Mouse (Mus musculus): ENCODE results near the gene Camk1d. TPM values are rescaled to one million over a fixed set of nuclear protein-coding genes. Genes with fewer than 3 reads are reported as not detected.

The Camk1d gene
- polyA plus RNA-seq, 1 experiment from 2014 or later = 10.4 TPM

DNA sequence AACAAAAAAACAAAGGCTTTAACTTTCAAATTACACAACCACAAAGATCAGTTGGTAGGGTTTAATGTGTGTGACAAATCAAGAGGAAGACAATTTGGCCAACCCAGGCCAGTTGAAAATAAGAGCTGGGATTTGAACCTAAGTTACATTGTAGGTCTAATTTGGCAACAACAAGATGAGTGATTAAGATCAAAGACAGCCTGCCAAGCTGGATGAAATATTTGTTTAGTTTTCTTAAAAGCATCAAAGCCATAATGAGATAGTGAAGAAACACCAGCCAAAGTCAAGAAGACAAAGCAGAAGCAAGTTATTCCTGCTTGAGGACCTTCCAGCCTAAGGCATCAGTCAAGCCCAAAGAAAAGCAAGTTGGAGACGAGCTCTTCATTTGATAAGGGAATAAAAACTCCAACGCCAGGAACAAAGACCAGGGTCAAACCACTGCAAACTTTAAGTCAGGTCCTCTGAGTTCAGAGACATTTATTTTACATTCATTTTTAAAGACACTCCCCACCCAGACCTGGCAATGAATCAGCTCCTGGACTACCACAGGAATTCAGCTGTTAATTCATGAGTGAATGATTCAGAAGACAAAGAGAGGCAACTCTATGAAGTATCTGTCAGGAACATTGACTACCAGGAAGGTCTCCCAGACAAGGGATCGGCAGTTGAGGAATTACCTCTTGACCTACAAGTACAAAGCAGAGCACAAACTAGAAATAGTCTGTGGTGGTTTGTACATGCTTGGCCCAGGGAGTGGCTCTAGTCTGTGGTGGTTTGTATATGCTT, 19.2 kb upstream of the Camk1d start:
- H3K27ac ChIP-seq (replicated peaks) = no peak overlapping the region
- no peak overlapping the region for H3K4me2 ChIP-seq (replicated peaks)
- no peak overlapping the region for H3K4me3 ChIP-seq (replicated peaks)
- H3K9ac ChIP-seq = no peak overlapping the region
- H3K9me3 ChIP-seq (replicated peaks) = no peaks in the 10 kb centered on the region
- H3K27me3 ChIP-seq = no peaks in the 10 kb centered on the region
- H3K36me3 ChIP-seq = no peaks in the 10 kb centered on the region
- peaks cover 16% of the 10 kb centered on the region for H3K4me1 ChIP-seq
- WGBS = 65% methylated on average over 3 of the region's 3 CpGs
- no peak for ATAC-seq (ENCODE audit: insufficient number of reproducible peaks, low FRiP score, low TSS enrichment, low read depth)

DNA sequence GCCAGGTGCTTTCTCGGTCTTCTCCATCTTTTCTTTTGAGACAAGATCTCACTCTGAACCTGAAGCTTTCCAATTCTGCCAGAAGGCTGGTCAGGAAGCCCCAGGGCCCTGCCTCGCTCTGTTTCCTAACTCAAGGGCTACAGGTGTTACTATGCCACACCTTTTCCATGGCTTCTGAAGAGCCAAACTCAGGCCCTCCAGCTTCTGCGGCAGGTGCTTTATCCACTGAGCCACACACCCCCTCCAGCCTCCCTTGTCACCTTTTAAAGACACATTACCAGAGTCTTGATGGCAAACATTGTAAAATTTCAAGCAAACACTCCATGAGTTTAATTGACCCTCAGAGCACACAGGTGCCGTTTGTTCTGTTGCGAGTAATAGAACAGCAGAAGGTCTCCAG, 17.7 kb upstream of the Camk1d start:
- Histone ChIP-seq H3K9ac (no peak overlapping the region), H3K36me3 (no peaks in the 10 kb centered on the region), H3K4me2 (replicated peaks) (no peak overlapping the region), H3K4me3 (replicated peaks) (no peak overlapping the region), H3K4me1 (peaks cover 22% of the 10 kb centered on the region), H3K9me3 (replicated peaks) (no peaks in the 10 kb centered on the region), H3K27ac (replicated peaks) (no peak overlapping the region), H3K27me3 (no peaks in the 10 kb centered on the region)
- 85% methylated on average over 5 of the region's 5 CpGs for WGBS
- ATAC-seq (ENCODE audit: insufficient number of reproducible peaks, low FRiP score, low TSS enrichment, low read depth) = no peak

DNA sequence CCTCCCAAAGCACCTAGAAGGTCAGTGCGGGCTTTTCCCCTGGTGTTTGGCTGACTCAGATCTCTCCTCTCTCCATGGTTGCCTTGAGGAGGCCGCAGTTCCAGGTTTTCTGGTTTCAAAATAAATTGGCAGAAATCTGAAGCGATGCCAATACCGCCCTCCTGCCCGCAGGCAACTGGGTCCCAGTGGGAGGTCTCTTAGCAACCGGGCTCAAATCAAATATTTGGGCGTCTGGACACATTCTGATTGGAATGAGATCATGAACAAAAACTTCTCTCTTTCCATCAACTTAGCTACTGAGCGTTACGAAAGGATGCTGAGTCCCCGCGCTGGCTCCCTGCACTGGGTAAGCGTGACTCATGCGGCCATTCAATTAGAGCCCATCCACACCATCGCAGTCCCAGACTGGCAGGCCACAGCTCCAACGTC, 16.1 kb upstream of the Camk1d start:
- Histone ChIP-seq H3K27me3 (no peaks in the 10 kb centered on the region), H3K4me3 (replicated peaks) (no peak overlapping the region), H3K4me1 (peaks cover 24% of the 10 kb centered on the region), H3K9ac (no peak overlapping the region), H3K4me2 (replicated peaks) (no peak overlapping the region), H3K9me3 (replicated peaks) (no peaks in the 10 kb centered on the region), H3K36me3 (no peaks in the 10 kb centered on the region), H3K27ac (replicated peaks) (0 out of 2 replicates have a peak overlapping the region, but pooled peaks have one; percentile 18)
- WGBS = 35% methylated on average over 15 of the region's 15 CpGs
- no peak for ATAC-seq (ENCODE audit: insufficient number of reproducible peaks, low FRiP score, low TSS enrichment, low read depth)

DNA sequence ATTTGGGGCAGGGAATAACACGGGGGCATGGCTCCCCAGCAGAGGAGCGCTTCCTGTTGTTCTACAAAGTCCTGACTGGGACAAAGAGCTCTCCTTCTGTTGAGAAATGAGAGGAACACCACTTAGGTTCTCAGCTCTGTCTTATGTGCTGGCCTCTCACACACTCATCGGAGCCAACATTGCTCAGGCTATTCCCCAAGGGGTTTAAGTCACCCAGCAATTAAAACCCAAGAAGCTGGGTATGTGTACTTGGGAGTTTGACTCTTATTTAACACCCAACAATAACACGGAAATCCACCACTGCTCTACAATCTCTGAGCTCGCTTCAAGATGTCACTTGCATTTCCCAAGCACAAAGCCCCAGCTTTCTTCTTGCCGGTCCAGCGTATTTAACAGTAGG, 15.6 kb upstream of the Camk1d start:
- no peak for ATAC-seq (ENCODE audit: insufficient number of reproducible peaks, low FRiP score, low TSS enrichment, low read depth)
- Histone ChIP-seq H3K36me3 (no peaks in the 10 kb centered on the region), H3K9ac (no peak overlapping the region), H3K4me1 (peaks cover 28% of the 10 kb centered on the region), H3K4me3 (replicated peaks) (no peak overlapping the region), H3K27ac (replicated peaks) (0 out of 2 replicates have a peak overlapping the region, but pooled peaks have one; percentile 18), H3K4me2 (replicated peaks) (no peak overlapping the region), H3K9me3 (replicated peaks) (no peaks in the 10 kb centered on the region), H3K27me3 (no peaks in the 10 kb centered on the region)
- 56% methylated on average over 7 of the region's 7 CpGs for WGBS

DNA sequence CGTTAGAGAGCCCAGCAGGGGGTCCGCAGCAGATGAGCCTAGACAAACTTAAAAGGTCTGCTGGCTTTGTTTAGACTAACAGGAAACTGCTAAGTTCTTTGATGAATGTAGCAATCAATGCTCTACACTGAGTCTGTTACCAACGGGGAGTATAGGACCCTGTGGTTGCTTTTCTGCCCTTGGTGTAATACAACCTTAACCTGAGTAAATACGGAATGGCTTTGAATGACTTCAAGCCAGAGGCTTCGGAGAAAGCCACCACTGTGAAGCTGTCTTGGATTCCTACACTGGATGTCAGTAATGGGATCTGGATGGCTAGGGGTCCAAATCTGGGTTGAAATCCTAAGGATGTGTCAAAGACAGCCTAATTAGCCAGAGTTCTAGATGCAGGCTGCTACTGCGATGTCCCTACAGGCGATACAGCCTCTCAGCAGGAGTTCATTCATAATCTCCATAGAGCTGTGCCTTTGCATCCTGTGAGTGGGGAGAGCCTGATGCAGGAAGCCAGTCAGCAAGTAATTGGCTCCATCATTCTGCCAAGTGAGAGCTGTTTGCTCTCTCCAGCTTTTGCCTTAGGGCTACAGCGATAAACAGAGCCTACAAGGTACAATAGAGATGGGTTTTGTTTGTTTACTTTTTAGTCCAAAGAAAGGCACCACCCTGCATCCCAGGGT, 10.8 kb upstream of the Camk1d start:
- Histone ChIP-seq H3K36me3 (no peaks in the 10 kb centered on the region), H3K27ac (replicated peaks) (peak overlapping the region; percentile 75), H3K4me1 (peaks cover 23% of the 10 kb centered on the region), H3K27me3 (no peaks in the 10 kb centered on the region), H3K9ac (no peak overlapping the region), H3K4me3 (replicated peaks) (no peak overlapping the region), H3K9me3 (replicated peaks) (no peaks in the 10 kb centered on the region), H3K4me2 (replicated peaks) (peak overlapping the region; percentile 7; the same call in 1 of the 2 replicates)
- 8% methylated on average over 8 of the region's 8 CpGs for WGBS
- no peak for ATAC-seq (ENCODE audit: insufficient number of reproducible peaks, low FRiP score, low TSS enrichment, low read depth)

DNA sequence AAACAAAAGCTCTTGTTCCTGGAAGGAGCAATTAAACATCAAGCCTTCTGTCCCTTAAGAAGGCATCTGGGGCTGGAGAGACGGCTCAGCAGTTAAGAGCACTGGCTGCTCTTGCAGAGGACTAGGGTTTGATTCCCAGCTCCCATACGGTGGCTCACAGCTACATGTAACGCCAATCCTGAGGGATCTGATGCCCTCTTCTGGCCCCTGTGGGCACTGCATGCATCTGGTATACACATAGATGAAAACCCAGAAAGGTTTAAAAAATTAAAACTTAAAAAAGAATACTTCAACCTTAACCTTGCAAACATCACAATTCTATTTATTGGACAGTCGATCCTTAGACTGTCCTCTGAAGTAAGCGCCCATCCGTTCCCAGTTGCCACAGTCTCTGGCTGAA, 3.4 kb upstream of the Camk1d start:
- ATAC-seq (ENCODE audit: insufficient number of reproducible peaks, low FRiP score, low TSS enrichment, low read depth) = no peak
- H3K9me3 ChIP-seq (replicated peaks) = peaks cover 5% of the 10 kb centered on the region; the same call in 1 of the 2 replicates
- WGBS = 89% methylated on average over 6 of the region's 6 CpGs
- no peaks in the 10 kb centered on the region for H3K36me3 ChIP-seq
- peaks cover 19% of the 10 kb centered on the region; the same call in 1 of the 2 replicates for H3K4me1 ChIP-seq
- H3K27ac ChIP-seq (replicated peaks) = no peak overlapping the region
- H3K4me3 ChIP-seq (replicated peaks) = no peak overlapping the region
- no peak overlapping the region for H3K4me2 ChIP-seq (replicated peaks)
- no peak overlapping the region for H3K9ac ChIP-seq
- 0 out of 2 replicates have a peak, but pooled peaks cover 3% of the 10 kb centered on the region for H3K27me3 ChIP-seq

DNA sequence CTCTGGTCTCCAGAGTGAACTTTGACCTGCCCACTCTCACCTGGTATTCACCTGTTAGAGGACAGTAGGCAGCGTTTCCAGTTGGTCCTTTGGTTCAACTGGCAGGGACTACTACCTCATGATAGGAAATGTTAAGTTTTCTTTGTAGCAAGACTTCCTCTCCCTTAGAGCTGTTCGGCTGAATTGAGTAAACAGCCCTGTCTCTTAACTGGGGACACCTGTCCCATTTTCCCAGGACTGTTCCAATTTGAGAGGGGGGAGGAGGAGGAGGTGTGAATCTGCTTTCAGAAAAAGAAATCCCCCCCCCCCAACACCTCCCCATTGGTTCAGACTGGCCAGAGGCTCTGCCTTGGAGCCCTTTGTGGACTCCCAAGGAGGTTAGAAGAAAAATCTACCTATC, 1.2 kb upstream of the Camk1d start:
- Histone ChIP-seq H3K4me1 (peaks cover 20% of the 10 kb centered on the region; the same call in 1 of the 2 replicates), H3K4me3 (replicated peaks) (peak overlapping the region; percentile 67), H3K27me3 (peaks cover 15% of the 10 kb centered on the region; the same call in 1 of the 2 replicates), H3K27ac (replicated peaks) (peak overlapping the region; percentile 72), H3K9ac (no peak overlapping the region), H3K9me3 (replicated peaks) (peaks cover 5% of the 10 kb centered on the region; the same call in 1 of the 2 replicates), H3K4me2 (replicated peaks) (peak overlapping the region; percentile 99), H3K36me3 (no peaks in the 10 kb centered on the region)
- ATAC-seq (ENCODE audit: insufficient number of reproducible peaks, low FRiP score, low TSS enrichment, low read depth) = no peak
- whole genome bisulfite sequencing = 27% methylated on average over 2 of the region's 2 CpGs

DNA sequence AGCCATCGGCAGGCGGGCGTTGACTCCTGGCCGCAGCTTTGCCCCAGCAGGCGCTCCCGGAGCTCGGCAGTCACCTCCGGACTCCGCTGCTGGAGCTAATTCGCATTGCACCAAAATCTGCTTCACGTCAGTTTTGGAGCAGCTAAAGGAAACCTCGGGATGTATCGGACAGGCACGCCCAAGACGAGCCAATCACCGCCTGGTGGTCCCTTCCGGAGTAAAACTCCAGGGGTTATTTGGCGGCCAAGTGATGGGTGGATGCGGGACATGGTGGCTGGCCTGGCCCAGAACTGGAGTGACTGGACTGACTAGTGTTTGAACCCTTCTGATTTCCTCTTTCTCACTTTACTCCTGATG, 717 bp upstream of the Camk1d start:
- Histone ChIP-seq H3K27ac (replicated peaks) (peak overlapping the region; percentile 72), H3K9me3 (replicated peaks) (peaks cover 5% of the 10 kb centered on the region; the same call in 1 of the 2 replicates), H3K9ac (no peak overlapping the region; the same call in 1 of the 2 replicates), H3K27me3 (peaks cover 15% of the 10 kb centered on the region; the same call in 1 of the 2 replicates), H3K36me3 (no peaks in the 10 kb centered on the region), H3K4me1 (peaks cover 20% of the 10 kb centered on the region; the same call in 1 of the 2 replicates), H3K4me2 (replicated peaks) (peak overlapping the region; percentile 99), H3K4me3 (replicated peaks) (peak overlapping the region; percentile 67)
- WGBS = under 1% methylated on average over 19 of the region's 19 CpGs
- no peak; the same call in 1 of the 2 replicates for ATAC-seq (ENCODE audit: insufficient number of reproducible peaks, low FRiP score, low TSS enrichment, low read depth)

DNA sequence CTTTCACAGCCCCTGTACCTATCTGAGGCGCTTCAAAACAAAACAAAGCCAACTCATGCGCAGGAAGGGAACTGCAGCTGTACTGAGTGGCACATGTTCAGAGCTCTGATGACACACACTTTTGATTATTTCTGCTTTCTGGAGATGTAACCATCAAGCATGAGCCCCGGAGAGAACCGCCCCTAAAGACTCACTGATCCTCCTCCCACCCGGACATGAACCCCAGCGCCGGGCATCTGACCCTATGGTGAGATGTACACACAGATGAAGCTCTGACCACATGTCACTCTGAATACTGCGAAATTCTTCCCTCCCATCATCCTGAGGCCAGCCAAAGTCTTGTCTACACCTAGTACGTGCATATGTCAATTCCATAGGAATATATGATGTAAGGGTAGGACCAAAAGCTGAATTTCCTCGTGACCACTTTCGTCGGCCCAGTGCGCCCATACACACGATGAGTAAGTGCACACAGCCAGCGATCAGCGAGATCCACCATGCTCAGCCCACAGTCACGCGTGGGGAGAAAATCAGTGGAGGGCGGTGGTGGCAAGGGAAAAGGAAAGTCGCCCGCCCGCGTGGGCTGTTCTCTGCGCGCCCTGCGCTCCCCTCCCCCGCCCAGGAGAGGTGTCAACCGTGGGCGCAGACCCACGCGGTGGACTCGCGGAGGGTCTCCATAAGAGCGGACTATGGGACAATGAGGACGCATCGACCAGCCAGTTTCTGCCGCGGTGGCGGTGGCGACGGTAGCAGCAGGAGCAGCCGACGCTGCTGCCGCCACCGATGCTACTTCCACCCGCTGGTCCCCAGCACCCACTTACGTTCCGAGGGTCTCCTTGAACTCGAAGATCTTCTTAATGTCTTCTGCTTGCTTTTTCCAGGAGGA, 747 bp downstream of the Camk1d start:
- peak overlapping the region; percentile 44 for H3K9ac ChIP-seq
- ATAC-seq (ENCODE audit: insufficient number of reproducible peaks, low FRiP score, low TSS enrichment, low read depth) = no peak; the same call in 1 of the 2 replicates
- peak overlapping the region; percentile 72 for H3K27ac ChIP-seq (replicated peaks)
- peaks cover 5% of the 10 kb centered on the region; the same call in 1 of the 2 replicates for H3K9me3 ChIP-seq (replicated peaks)
- peaks cover 20% of the 10 kb centered on the region; the same call in 1 of the 2 replicates for H3K4me1 ChIP-seq
- H3K4me2 ChIP-seq (replicated peaks) = peak overlapping the region; percentile 99
- under 1% methylated on average over 49 of the region's 49 CpGs for WGBS
- H3K4me3 ChIP-seq (replicated peaks) = peak overlapping the region; percentile 67
- no peaks in the 10 kb centered on the region for H3K36me3 ChIP-seq
- peaks cover 15% of the 10 kb centered on the region; the same call in 1 of the 2 replicates for H3K27me3 ChIP-seq

DNA sequence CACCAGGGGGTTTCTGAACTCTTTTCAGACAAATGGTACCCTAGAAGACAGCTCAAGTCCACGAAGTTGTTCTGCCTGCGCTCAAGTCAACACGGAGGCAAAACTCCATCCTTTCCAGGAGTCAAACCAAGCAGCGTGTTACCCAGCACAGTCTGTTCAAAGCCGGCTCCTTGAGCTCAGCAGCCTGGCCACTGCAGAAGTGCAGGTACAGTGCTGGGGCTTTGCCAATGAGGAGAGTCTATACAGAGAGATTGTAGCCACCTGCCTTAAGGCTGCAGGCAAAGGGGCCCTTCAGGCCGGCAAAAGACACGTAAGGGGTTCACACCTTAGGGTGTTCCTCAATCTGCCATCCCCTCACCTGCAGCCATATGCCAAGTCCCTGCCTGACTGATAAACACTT, 2.1 kb downstream of the Camk1d start:
- Histone ChIP-seq H3K9me3 (replicated peaks) (peaks cover 3% of the 10 kb centered on the region; the same call in 1 of the 2 replicates), H3K4me2 (replicated peaks) (no peak overlapping the region), H3K4me3 (replicated peaks) (no peak overlapping the region; the same call in 1 of the 2 replicates), H3K36me3 (no peaks in the 10 kb centered on the region), H3K9ac (no peak overlapping the region), H3K27me3 (peaks cover 15% of the 10 kb centered on the region; the same call in 1 of the 2 replicates), H3K27ac (replicated peaks) (no peak overlapping the region), H3K4me1 (peaks cover 20% of the 10 kb centered on the region; the same call in 1 of the 2 replicates)
- 59% methylated on average over 7 of the region's 7 CpGs for WGBS
- no peak for ATAC-seq (ENCODE audit: insufficient number of reproducible peaks, low FRiP score, low TSS enrichment, low read depth)
